Mouse (Mus musculus): Measurements from ENCODE around the gene Fam90a1a. TPM values are rescaled to one million over a fixed set of nuclear protein-coding genes. Genes with fewer than 3 reads are reported as not detected.

Fam90a1a gene
- total RNA-seq, 2 experiments from 2014 or later, result not detected

Other genes starting within 250 kb of the Fam90a1a start
- gene Defa24, start 224.2 kb upstream of the Fam90a1a start, total RNA-seq (2021), result not detected
- not detected for gene Defb50, start 135.2 kb upstream of the Fam90a1a start, total RNA-seq (2021)
- not detected for gene Defb2, start 118.8 kb upstream of the Fam90a1a start, total RNA-seq (2021)
- not detected for gene Defb10, start 99.8 kb upstream of the Fam90a1a start, total RNA-seq (2021)
- not detected for gene Defb9, start 73.3 kb upstream of the Fam90a1a start, total RNA-seq (2021)
- not detected for gene Defb11, start 52.3 kb upstream of the Fam90a1a start, total RNA-seq (2021)
- gene Defb15, start 26.0 kb upstream of the Fam90a1a start, total RNA-seq (2021), result not detected
- gene Defb35, start 20.4 kb upstream of the Fam90a1a start, total RNA-seq (2021), result not detected
- not detected for gene Defb13, start 12.0 kb upstream of the Fam90a1a start, total RNA-seq (2021)
- not detected for gene Ccdc70, start 11.1 kb downstream of the Fam90a1a start, total RNA-seq (2021)
- 1 to 10 TPM; 2.8 to 3.9 TPM for gene Atp7b, start 101.6 kb downstream of the Fam90a1a start, total RNA-seq (2021)
- gene Alg11, start 102.0 kb downstream of the Fam90a1a start, total RNA-seq (2021), result 10 to 100 TPM; 23.3 to 32.8 TPM
- gene Nek5, start 166.3 kb downstream of the Fam90a1a start, total RNA-seq (2021), result 1 to 10 TPM; 1.3 to 2.2 TPM
- gene Nek3, start 207.7 kb downstream of the Fam90a1a start, total RNA-seq (2021), result 1 to 10 TPM; 3.2 to 4.4 TPM
- gene Ckap2, start 227.1 kb downstream of the Fam90a1a start, total RNA-seq (2021), result 10 to 100 TPM; 13.2 to 14.9 TPM
- gene Vps36, start 234.1 kb downstream of the Fam90a1a start, total RNA-seq (2021), result 10 to 100 TPM; 30.7 to 34.3 TPM

All from adrenal gland, postnatal 10 days (tissue).